Mouse (Mus musculus): ENCODE data around the gene Cfap44. TPM values are rescaled to one million over a fixed set of nuclear protein-coding genes. Genes with fewer than 3 reads are reported as not detected.
"Not testable (repeated sequence)": the region's sequence is repeated elsewhere in the genome, so short reads cannot be mapped to it uniquely, and the experiment has no call there.

Gene Cfap44
- polyA plus RNA-seq, 1 experiment from 2014 or later: 1.1 TPM

DNA sequence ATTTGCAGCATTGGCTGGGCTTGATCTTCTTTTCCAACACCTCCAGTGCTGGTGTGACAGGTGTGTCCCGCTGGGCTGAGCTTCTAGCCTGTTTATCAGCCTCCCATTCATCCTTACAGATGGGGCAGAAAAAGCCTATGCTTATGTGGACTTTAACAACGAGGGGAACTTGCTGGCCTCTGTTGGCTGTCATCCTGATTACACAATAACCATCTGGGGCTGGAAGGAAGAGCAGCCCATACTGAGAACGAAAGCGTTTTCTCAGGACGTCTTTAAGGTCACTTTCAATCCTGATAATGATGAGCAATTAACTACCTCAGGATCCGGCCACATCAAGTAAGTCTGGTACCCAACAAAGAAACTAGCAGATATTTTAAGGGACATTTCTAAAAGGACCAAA lies 15.6 kb downstream of the Cfap44 start:
- no peak overlapping the region for H3K4me3 ChIP-seq (ENCODE audit: low read depth, low read length)
- WGBS (ENCODE audit: insufficient replicate concordance): 30% methylated on average over 6 of the region's 6 CpGs
- ATAC-seq (ENCODE audit: low read depth): 0 out of 2 replicates have a peak, but pooled peaks have one; percentile 21
- no peak overlapping the region for H3K4me2 ChIP-seq (ENCODE audit: low read depth, low read length)
- H3K9ac ChIP-seq (ENCODE audit: low read depth, low read length): no peak overlapping the region
- no peaks in the 10 kb centered on the region for H3K9me3 ChIP-seq (replicated peaks; ENCODE audit: control insufficient read depth, low read length)
- H3K4me1 ChIP-seq (ENCODE audit: control insufficient read depth, low read depth, low read length): no peaks in the 10 kb centered on the region
- H3K27me3 ChIP-seq (ENCODE audit: control insufficient read depth, insufficient read depth, low read depth, low read length): no peaks in the 10 kb centered on the region
- no peak overlapping the region for H3K27ac ChIP-seq (ENCODE audit: low read length)
- no peaks in the 10 kb centered on the region for H3K36me3 ChIP-seq (ENCODE audit: control insufficient read depth, insufficient read depth)

DNA sequence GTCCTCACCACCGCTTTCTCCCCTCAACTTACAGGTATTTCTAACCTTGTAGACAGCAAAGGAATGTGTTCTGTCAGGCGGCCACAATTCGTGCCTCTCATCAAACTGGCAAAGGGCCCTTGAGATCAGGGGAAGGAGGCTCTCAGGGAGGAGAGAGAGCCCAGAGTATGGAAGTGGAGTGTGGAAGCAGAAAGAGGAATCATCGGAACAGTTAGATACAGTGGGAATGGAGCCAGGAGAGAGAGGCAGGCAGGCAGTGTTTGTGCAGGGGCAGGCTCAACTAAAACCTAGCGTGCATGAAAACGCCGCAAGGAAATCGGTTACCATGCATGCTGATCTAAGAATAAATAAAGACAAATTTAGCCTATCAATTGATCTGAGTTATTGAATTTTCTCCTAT lies 23.0 kb downstream of the Cfap44 start:
- H3K27ac ChIP-seq (ENCODE audit: low read length): no peak overlapping the region
- H3K27me3 ChIP-seq (ENCODE audit: control insufficient read depth, insufficient read depth, low read depth, low read length): no peaks in the 10 kb centered on the region
- H3K4me3 ChIP-seq (ENCODE audit: low read depth, low read length): no peak overlapping the region
- no peaks in the 10 kb centered on the region for H3K4me1 ChIP-seq (ENCODE audit: control insufficient read depth, low read depth, low read length)
- WGBS (ENCODE audit: insufficient replicate concordance): 63% methylated on average over 8 of the region's 8 CpGs
- no peak overlapping the region for H3K4me2 ChIP-seq (ENCODE audit: low read depth, low read length)
- H3K9me3 ChIP-seq (replicated peaks; ENCODE audit: control insufficient read depth, low read length): no peaks in the 10 kb centered on the region
- no peaks in the 10 kb centered on the region for H3K36me3 ChIP-seq (ENCODE audit: control insufficient read depth, insufficient read depth)
- ATAC-seq (ENCODE audit: low read depth): no peak
- H3K9ac ChIP-seq (ENCODE audit: low read depth, low read length): no peak overlapping the region

GRCm38 (mm10) chr16:44421735-44422134 lies 27.1 kb downstream of the Cfap44 start:
- no peak for ATAC-seq (ENCODE audit: low read depth)
- H3K9ac ChIP-seq (ENCODE audit: low read depth, low read length): no peak overlapping the region
- H3K36me3 ChIP-seq (ENCODE audit: control insufficient read depth, insufficient read depth): no peaks in the 10 kb centered on the region
- no peaks in the 10 kb centered on the region for H3K27me3 ChIP-seq (ENCODE audit: control insufficient read depth, insufficient read depth, low read depth, low read length)
- no peak overlapping the region for H3K4me2 ChIP-seq (ENCODE audit: low read depth, low read length)
- no peak overlapping the region for H3K27ac ChIP-seq (ENCODE audit: low read length)
- H3K4me1 ChIP-seq (ENCODE audit: control insufficient read depth, low read depth, low read length): no peaks in the 10 kb centered on the region
- H3K4me3 ChIP-seq (ENCODE audit: low read depth, low read length): no peak overlapping the region
- WGBS (ENCODE audit: insufficient replicate concordance): 55% methylated on average over 8 of the region's 8 CpGs
- H3K9me3 ChIP-seq (replicated peaks; ENCODE audit: control insufficient read depth, low read length): no peaks in the 10 kb centered on the region

- Histone ChIP-seq H3K9me3 (replicated peaks; ENCODE audit: control insufficient read depth, low read length) (no peaks in the 10 kb centered on the region), H3K4me1 (ENCODE audit: control insufficient read depth, low read depth, low read length) (no peaks in the 10 kb centered on the region), H3K9ac (ENCODE audit: low read depth, low read length) (no peak overlapping the region), H3K4me2 (ENCODE audit: low read depth, low read length) (no peak overlapping the region), H3K36me3 (ENCODE audit: control insufficient read depth, insufficient read depth) (no peaks in the 10 kb centered on the region), H3K4me3 (ENCODE audit: low read depth, low read length) (no peak overlapping the region), H3K27me3 (ENCODE audit: control insufficient read depth, insufficient read depth, low read depth, low read length) (no peaks in the 10 kb centered on the region), H3K27ac (ENCODE audit: low read length) (no peak overlapping the region)
- 42% methylated on average over 3 of the region's 3 CpGs for WGBS (ENCODE audit: insufficient replicate concordance)
- no peak for ATAC-seq (ENCODE audit: low read depth)
Measured at GRCm38 (mm10) chr16:44423499-44423898, 28.9 kb downstream of the Cfap44 start.

GRCm38 (mm10) chr16:44428456-44428855 lies 33.9 kb downstream of the Cfap44 start:
- no peaks in the 10 kb centered on the region for H3K27me3 ChIP-seq (ENCODE audit: control insufficient read depth, insufficient read depth, low read depth, low read length)
- H3K36me3 ChIP-seq (ENCODE audit: control insufficient read depth, insufficient read depth): no peaks in the 10 kb centered on the region
- no peaks in the 10 kb centered on the region for H3K9me3 ChIP-seq (replicated peaks; ENCODE audit: control insufficient read depth, low read length)
- no peak overlapping the region for H3K9ac ChIP-seq (ENCODE audit: low read depth, low read length)
- ATAC-seq (ENCODE audit: low read depth): no peak
- H3K27ac ChIP-seq (ENCODE audit: low read length): no peak overlapping the region
- H3K4me2 ChIP-seq (ENCODE audit: low read depth, low read length): no peak overlapping the region
- WGBS (ENCODE audit: insufficient replicate concordance): 50% methylated on average over 5 of the region's 5 CpGs
- H3K4me1 ChIP-seq (ENCODE audit: control insufficient read depth, low read depth, low read length): no peaks in the 10 kb centered on the region
- no peak overlapping the region for H3K4me3 ChIP-seq (ENCODE audit: low read depth, low read length)

- H3K4me2 ChIP-seq (ENCODE audit: low read depth, low read length): no peak overlapping the region
- WGBS (ENCODE audit: insufficient replicate concordance): 59% methylated on average over 7 of the region's 7 CpGs
- no peaks in the 10 kb centered on the region for H3K27me3 ChIP-seq (ENCODE audit: control insufficient read depth, insufficient read depth, low read depth, low read length)
- H3K4me3 ChIP-seq (ENCODE audit: low read depth, low read length): no peak overlapping the region
- H3K9me3 ChIP-seq (replicated peaks; ENCODE audit: control insufficient read depth, low read length): no peaks in the 10 kb centered on the region
- H3K27ac ChIP-seq (ENCODE audit: low read length): no peak overlapping the region
- no peaks in the 10 kb centered on the region for H3K4me1 ChIP-seq (ENCODE audit: control insufficient read depth, low read depth, low read length)
- no peak for ATAC-seq (ENCODE audit: low read depth)
- H3K36me3 ChIP-seq (ENCODE audit: control insufficient read depth, insufficient read depth): no peaks in the 10 kb centered on the region
- H3K9ac ChIP-seq (ENCODE audit: low read depth, low read length): no peak overlapping the region
Measured at GRCm38 (mm10) chr16:44430021-44430420, 35.4 kb downstream of the Cfap44 start.

GRCm38 (mm10) chr16:44434931-44435330 lies 40.3 kb downstream of the Cfap44 start:
- no peaks in the 10 kb centered on the region for H3K9me3 ChIP-seq (replicated peaks; ENCODE audit: control insufficient read depth, low read length)
- H3K9ac ChIP-seq (ENCODE audit: low read depth, low read length): no peak overlapping the region
- no peaks in the 10 kb centered on the region for H3K4me1 ChIP-seq (ENCODE audit: control insufficient read depth, low read depth, low read length)
- ATAC-seq (ENCODE audit: low read depth): no peak
- no peak overlapping the region for H3K4me2 ChIP-seq (ENCODE audit: low read depth, low read length)
- no peaks in the 10 kb centered on the region for H3K27me3 ChIP-seq (ENCODE audit: control insufficient read depth, insufficient read depth, low read depth, low read length)
- no peak overlapping the region for H3K4me3 ChIP-seq (ENCODE audit: low read depth, low read length)
- H3K27ac ChIP-seq (ENCODE audit: low read length): no peak overlapping the region
- WGBS (ENCODE audit: insufficient replicate concordance): 71% methylated on average over 7 of the region's 7 CpGs
- H3K36me3 ChIP-seq (ENCODE audit: control insufficient read depth, insufficient read depth): no peaks in the 10 kb centered on the region

DNA sequence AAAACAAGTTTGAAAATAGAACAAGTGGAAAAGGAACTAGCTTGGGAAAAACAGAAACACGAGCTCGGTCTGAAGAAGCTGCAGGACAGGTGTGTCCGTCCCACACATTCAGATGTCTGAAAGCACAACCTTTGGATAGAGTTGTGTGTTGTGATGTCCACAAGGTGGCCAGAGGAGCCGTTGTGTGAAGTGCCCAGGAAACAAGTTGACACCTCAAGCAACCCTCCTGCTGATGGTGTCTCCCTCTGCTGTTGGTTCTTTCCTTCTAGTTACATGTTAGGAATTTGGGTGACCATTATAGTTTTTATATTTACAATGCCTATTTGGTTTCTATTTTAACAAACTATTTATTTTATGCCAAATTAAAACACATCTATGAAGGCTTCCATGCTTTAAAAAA lies 40.9 kb downstream of the Cfap44 start:
- Histone ChIP-seq H3K4me1 (ENCODE audit: control insufficient read depth, low read depth, low read length) (no peaks in the 10 kb centered on the region), H3K9ac (ENCODE audit: low read depth, low read length) (no peak overlapping the region)

DNA sequence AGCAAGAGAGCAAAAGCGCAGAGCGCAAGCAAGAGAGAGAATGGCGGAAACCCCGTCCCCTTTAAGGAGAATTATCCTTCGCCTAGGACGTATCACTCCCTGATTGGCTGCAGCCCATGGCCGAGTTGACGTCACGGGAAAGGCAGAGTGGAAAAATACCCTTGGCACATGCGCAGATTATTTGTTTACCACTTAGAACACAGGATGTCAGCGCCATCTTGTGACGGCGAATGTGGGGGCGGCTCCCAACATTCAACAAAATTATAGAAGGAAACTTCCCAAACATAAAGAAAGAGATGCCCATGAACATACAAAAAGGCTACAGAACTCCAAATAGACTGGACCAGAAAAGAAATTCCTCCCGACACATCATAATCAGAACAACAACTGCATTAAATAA lies 47.3 kb downstream of the Cfap44 start:
- WGBS (ENCODE audit: insufficient replicate concordance): 82% methylated on average over 15 of the region's 15 CpGs
- ATAC-seq (ENCODE audit: low read depth): not testable (repeated sequence)

More for the DNA sequence above, 40.9 kb downstream of the Cfap44 start:
- WGBS (ENCODE audit: insufficient replicate concordance): 36% methylated on average over 4 of the region's 4 CpGs
- H3K27ac ChIP-seq (ENCODE audit: low read length): no peak overlapping the region
- no peaks in the 10 kb centered on the region for H3K27me3 ChIP-seq (ENCODE audit: control insufficient read depth, insufficient read depth, low read depth, low read length)
- H3K36me3 ChIP-seq (ENCODE audit: control insufficient read depth, insufficient read depth): no peaks in the 10 kb centered on the region
- no peak overlapping the region for H3K4me3 ChIP-seq (ENCODE audit: low read depth, low read length)
- H3K4me2 ChIP-seq (ENCODE audit: low read depth, low read length): no peak overlapping the region
- no peak for ATAC-seq (ENCODE audit: low read depth)
- H3K9me3 ChIP-seq (replicated peaks; ENCODE audit: control insufficient read depth, low read length): no peaks in the 10 kb centered on the region

More for the DNA sequence above, 47.3 kb downstream of the Cfap44 start:
- H3K27ac ChIP-seq (ENCODE audit: low read length); H3K9ac ChIP-seq (ENCODE audit: low read depth, low read length); H3K36me3 ChIP-seq (ENCODE audit: control insufficient read depth, insufficient read depth); H3K27me3 ChIP-seq (ENCODE audit: control insufficient read depth, insufficient read depth, low read depth, low read length); H3K4me3 ChIP-seq (ENCODE audit: low read depth, low read length); H3K4me2 ChIP-seq (ENCODE audit: low read depth, low read length); H3K4me1 ChIP-seq (ENCODE audit: control insufficient read depth, low read depth, low read length); H3K9me3 ChIP-seq (replicated peaks; ENCODE audit: control insufficient read depth, low read length): not testable (repeated sequence)

All from liver, embryonic 16.5 days (tissue).